Mouse (Mus musculus) embryonic fibroblast, embryonic 13.5 days (primary cell): ENCODE results near the gene Pbx3.

Experiments used
- CTCF ChIP-seq: IDR thresholded peaks from 2 replicates; pipeline ENCODE4 v1.5.1; 2011; ENCODE audit warnings: mild to moderate bottlenecking, control low read depth, low read length, moderate library complexity, borderline replicate concordance; ENCODE audit not compliant: insufficient read depth
- POLR2A ChIP-seq: IDR thresholded peaks from 2 replicates; pipeline ENCODE4 v1.6.1; 2011; ENCODE audit warnings: low read depth, mild to moderate bottlenecking, control low read depth, low read length, moderate library complexity

DNA sequence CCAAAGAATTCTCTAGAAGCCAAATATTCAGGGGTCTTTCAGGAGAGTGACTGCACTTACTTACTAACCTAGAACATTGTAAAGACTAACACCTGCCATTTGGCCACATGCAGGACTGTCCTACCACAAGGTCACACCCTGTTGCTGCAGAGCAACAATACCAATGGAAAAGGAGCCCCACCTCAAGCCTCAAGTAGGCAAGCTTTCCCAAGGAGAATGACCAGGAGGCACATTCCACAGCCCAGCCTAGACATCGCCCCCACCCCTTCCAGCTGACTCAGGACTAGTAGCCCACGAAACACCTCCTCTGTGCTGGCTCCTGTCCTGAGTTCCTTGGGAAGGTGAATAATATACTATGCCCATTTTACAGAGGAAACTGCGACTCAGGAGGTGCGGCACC is 222.4 kb downstream of the Pbx3 start:
- no peak for TF ChIP-seq CTCF
- TF ChIP-seq POLR2A = no peak
